Mouse (Mus musculus) embryonic fibroblast, embryonic 13.5 days (primary cell): ENCODE measurements around the gene Efcab3. TPM values are rescaled to one million over a fixed set of nuclear protein-coding genes. Genes with fewer than 3 reads are reported as not detected.

Experiments
- H3K27ac ChIP-seq: 2 replicates; pipeline ENCODE4 v1.5.1; 2012; ENCODE audit warnings: low read length, control low read depth, inconsistent platforms; ENCODE audit not compliant: insufficient read depth
- H3K4me1 ChIP-seq: 2 replicates; pipeline ENCODE4 v1.6.1; 2011; ENCODE audit warnings: low read length; ENCODE audit not compliant: control insufficient read depth, insufficient read depth
- H3K4me3 ChIP-seq: 2 replicates; pipeline ENCODE4 v1.5.1; 2011; ENCODE audit warnings: mild to moderate bottlenecking, control low read depth, low read length; ENCODE audit not compliant: insufficient read depth
- CTCF ChIP-seq: IDR thresholded peaks from 2 replicates; pipeline ENCODE4 v1.5.1; 2011; ENCODE audit warnings: mild to moderate bottlenecking, control low read depth, low read length, moderate library complexity, borderline replicate concordance; ENCODE audit not compliant: insufficient read depth
- POLR2A ChIP-seq: IDR thresholded peaks from 2 replicates; pipeline ENCODE4 v1.6.1; 2011; ENCODE audit warnings: low read depth, mild to moderate bottlenecking, control low read depth, low read length, moderate library complexity
- polyA plus RNA-seq: library from polyadenylated mRNA; stranded (reverse); fragments of >200 nt; gene quantifications from 2 replicates; pipeline ENCODE4 v1.2.4, GENCODE M21; 2011; ENCODE audit warnings: low read depth; ENCODE audit not compliant: missing spikeins, insufficient read length

Gene Efcab3
- polyA plus RNA-seq, 1 experiment: not detected

DNA sequence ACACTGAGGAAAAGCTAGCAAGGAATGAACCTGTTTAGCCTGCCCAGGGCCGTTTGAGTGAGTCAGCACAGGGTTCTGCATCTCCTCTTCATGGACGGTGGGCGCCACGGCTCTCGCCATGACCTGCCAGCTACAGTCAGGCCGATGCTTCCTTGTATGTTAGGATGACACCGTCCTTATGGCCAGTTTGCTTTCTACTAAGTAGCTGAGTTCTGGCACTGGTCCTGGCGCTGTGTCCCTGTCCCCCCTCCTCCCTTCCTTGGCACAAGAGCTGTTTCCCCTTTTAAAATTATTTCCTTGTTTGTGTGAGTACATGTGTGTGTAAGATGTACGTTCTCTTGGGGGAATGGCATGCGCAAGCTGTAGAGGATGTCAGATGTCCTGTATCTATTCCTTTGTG is 81.8 kb downstream of the Efcab3 start:
- no peak for TF ChIP-seq CTCF
- TF ChIP-seq POLR2A: no peak
- no peak overlapping the region for H3K4me3 ChIP-seq
- H3K27ac ChIP-seq: no peak overlapping the region
- H3K4me1 ChIP-seq: no peaks in the 10 kb centered on the region

DNA sequence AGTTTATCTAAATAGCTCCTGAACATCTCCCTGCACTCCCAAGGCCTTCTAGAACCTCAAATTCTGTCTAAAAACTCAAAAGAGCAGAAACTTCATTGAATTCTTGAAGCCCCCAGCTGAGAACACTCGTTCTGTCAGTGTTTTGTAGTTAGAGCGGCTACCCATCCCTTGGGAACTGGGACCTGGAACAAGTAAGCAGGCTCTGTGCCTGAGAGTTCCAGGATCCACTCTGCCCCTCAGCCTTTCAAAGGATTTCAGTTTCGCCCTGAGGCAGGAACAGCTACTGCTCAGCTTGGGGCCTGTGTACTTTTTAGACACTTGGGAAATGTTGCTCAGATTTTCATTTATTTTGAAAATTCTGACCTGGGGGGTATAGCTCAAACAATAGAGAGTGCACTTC is 83.2 kb downstream of the Efcab3 start, which contains the start of gene Gm10842:
TSS of gene Gm10842 (plus strand) at position 301 of the 400 bp plus-strand sequence.
- TF ChIP-seq POLR2A: no peak
- no peak for TF ChIP-seq CTCF
- Histone ChIP-seq H3K4me3 (no peak within 1 kb of the TSS), H3K27ac (no peak within 1 kb of the TSS), H3K4me1 (no peaks in the 10 kb centered on the region)

DNA sequence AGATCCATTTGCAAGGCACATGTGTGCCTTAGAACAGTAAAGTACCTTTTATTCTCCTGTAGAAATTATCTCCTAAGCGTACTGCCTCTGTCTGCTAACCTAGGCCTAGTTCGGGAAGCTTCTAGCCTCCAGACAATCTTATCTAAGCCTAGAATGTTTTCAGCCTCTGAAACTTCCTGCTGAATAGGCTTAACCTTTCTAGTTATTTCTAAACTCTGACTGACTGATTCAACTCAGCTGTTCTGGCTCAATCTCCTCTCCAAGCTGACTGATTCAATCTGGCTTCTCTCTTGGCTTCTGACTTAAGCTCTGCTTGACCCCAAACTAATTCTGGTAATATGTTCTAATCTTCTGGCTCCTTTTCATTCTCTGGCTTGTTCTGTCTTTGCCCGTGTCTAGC is 86.0 kb downstream of the Efcab3 start:
- Histone ChIP-seq H3K27ac (no peak overlapping the region), H3K4me3 (no peak overlapping the region), H3K4me1 (0 out of 2 replicates have a peak, but pooled peaks cover 4% of the 10 kb centered on the region)
- TF ChIP-seq POLR2A: no peak
- TF ChIP-seq CTCF: no peak

DNA sequence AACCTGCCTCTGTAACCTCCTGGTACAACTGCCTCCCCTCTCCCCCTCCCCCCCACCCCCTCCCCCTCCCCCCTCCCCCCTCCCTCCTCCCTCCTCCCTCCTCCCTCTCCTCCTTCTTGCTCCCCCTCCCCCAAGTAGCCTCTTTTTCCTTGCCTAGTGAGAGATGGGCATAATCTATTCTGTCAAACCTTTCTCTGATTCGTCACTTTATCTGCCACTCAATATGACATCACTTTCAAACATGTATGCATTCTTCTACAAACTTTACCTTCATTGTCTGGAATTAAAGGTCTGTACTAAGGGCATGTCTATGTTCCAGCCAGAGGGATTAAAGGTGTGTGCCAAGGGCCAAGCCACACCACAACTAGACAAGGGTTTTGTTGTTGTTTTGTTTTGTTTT is 86.4 kb downstream of the Efcab3 start:
- TF ChIP-seq POLR2A (no peak), CTCF (no peak)
- H3K4me3 ChIP-seq: no peak overlapping the region
- no peak overlapping the region for H3K27ac ChIP-seq
- 0 out of 2 replicates have a peak, but pooled peaks cover 4% of the 10 kb centered on the region for H3K4me1 ChIP-seq

DNA sequence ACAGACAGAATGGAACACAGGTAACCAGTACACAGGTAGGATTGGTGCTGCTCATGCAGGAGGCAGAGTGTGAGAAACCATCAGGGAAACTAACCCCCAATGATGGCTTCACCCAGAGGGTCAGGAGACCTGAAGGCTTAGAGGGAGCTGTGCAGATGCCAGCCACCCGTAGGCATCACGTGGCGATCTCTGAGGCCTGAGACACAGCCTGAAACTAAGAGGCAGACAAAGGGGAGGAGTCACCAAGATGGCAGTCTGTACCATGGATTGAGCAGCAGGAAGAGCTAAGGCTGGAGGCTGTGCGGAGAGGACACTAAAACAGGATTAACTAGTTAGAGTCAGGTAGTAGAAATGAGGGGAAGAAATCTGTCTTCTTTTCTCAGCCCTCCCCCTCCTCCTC is 87.3 kb downstream of the Efcab3 start:
- Histone ChIP-seq H3K27ac (no peak overlapping the region), H3K4me1 (0 out of 2 replicates have a peak, but pooled peaks cover 4% of the 10 kb centered on the region)
- TF ChIP-seq POLR2A: no peak
- TF ChIP-seq CTCF: no peak

DNA sequence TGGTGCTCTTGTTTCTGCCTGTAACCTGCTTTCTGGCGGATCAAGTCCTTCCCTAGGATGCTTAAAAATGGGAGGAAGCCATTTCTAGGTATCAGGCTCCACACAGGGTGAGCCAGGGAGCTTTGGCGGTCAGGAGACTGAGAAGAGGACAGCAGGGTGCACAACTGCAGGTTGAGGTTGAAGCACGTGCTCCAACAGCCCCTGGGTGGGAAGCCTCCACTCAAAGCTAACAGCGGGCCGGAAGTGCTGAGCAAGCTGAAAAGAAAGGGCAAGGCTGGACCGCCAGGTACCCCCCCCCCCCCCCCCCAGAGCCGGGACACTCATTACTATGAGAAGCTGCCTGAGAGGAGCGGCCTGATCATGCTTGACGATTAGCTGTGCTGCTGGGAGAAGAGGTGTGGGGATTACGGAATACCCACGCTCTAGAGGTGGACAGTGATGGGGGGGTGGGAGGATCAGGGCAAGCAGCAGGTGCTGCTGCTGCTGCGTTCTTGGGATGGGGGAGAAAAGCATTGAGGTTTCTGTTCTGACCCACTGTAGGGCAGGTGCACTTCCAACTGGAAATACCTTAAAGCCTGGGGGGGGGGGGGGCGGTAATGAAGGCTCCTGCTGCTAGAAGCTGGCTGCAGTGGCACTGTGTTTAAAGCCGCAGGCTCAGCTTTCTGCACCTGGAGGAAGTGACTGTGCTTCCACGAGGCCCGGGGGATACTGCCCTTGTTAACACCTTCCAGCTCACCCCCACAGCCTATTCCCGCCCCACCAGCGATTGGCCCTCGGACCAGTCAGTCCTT is 88.0 kb downstream of the Efcab3 start:
- no peak overlapping the region for H3K27ac ChIP-seq
- no peak overlapping the region for H3K4me3 ChIP-seq
- 0 out of 2 replicates have a peak, but pooled peaks cover 4% of the 10 kb centered on the region for H3K4me1 ChIP-seq
- TF ChIP-seq POLR2A: no peak
- TF ChIP-seq CTCF: no peak

More for the DNA sequence above, 87.3 kb downstream of the Efcab3 start:
- H3K4me3 ChIP-seq: no peak overlapping the region

DNA sequence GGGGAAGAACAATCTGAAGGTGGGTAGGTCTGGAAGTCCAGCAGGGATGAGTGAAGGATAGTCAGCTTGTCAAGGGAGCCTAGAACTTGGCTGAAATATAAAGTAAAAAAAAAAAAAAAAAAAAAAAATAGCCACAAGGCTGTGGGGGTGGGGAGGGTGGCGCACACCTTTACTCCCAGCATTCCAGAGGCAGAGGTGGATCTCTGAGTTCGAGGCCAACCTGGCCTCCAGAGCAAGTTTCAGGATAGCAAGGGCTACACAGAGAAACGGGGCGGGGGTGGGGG is 88.6 kb downstream of the Efcab3 start:
- TF ChIP-seq POLR2A (no peak), CTCF (no peak)
- Histone ChIP-seq H3K4me1 (0 out of 2 replicates have a peak, but pooled peaks cover 4% of the 10 kb centered on the region), H3K27ac (no peak overlapping the region)

DNA sequence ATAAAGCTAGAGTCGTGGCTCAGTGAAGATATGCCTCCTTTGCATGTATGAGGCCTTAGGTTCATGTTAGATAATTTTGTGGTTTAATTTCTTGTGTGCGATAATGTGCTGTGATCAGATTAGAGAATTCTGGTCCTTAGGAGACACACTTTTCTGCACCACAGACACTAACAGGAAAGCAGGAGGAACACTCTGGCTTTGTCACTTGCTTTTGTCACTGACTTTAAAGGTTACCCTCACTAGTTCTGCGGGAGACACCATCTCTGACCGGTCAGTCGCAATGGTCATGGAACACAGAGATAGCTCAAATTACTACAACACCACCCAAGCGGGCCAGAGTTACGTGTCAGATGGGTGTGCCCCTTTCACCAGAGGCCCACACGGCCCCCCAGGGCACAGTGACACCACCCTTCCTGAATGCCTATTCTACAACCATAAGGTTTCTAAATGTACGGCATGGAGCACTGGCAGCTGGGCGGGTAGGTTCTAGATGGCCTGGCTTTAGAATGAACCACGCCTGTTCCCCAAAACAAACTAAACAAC is 89.0 kb downstream of the Efcab3 start:
- Histone ChIP-seq H3K27ac (no peak overlapping the region), H3K4me3 (no peak overlapping the region), H3K4me1 (0 out of 2 replicates have a peak, but pooled peaks cover 4% of the 10 kb centered on the region)
- TF ChIP-seq CTCF: no peak
- no peak for TF ChIP-seq POLR2A

More for the DNA sequence above, 88.6 kb downstream of the Efcab3 start:
- H3K4me3 ChIP-seq: no peak overlapping the region

DNA sequence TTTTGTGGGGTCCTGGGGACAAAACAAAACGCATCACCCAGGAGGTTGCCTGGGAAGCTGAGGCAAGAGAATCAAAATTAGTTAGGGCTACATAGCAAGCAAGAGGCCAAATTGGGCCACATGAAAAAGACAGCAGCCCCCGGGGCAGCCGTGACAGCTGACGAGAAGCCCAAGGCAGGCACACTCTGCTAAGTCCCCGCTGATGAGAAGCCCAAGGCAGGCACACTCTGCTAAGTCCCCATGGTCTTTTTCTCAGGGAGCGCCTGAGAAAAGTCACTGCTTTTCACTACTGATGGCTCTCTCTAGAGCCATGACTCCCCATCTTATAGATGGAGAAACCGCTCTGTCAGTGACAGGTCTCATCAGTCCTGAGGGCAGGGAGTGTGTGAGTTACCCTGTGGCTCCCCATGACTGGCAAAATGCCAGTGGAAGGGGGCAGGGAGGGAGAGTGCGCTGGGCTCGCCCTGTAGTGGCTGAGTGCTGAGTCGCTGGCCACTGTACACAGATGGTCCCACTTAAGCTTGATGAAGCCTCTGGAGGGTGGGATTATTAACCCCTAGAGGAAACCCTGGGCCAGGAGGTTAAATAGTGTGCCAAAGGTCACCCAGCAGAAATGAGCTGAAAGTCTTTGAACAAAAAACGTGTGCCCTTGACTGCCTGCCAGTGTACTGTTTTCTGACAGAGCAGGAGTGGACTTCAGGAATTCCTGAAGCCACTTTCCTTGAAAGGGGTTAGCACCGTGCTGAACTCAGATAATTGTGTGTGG is 89.9 kb downstream of the Efcab3 start:
- no peak for TF ChIP-seq CTCF
- TF ChIP-seq POLR2A: no peak
- Histone ChIP-seq H3K4me3 (no peak overlapping the region), H3K27ac (no peak overlapping the region), H3K4me1 (0 out of 2 replicates have a peak, but pooled peaks cover 4% of the 10 kb centered on the region)
